Mouse (Mus musculus): ENCODE results near the gene Smlr1. TPM values are rescaled to one million over a fixed set of nuclear protein-coding genes. Genes with fewer than 3 reads are reported as not detected.
A peak's percentile ranks its signal among the peaks of the same experiment; 100 is the strongest.

Gene Smlr1
- polyA plus RNA-seq, 2 experiments: 0.24 TPM; not detected in 1

DNA sequence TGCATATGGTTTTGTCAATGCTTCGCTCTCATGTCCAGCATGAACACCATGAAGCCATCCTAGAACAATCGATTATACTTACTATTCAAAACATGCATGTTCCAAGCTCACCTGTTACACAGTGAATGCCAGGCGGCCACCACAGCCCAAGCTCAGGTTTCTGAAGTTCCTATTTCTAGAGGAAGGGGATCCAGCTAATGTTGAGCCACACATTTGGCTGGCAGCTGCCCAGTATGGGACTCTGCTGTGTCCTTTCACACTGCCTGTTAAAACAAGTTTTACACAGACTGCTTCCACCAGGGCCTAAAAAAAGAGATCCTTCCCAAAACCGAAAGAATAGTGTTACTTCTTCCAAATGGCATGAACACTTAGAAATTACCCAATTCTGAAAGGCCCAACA lies 9.4 kb downstream of the Smlr1 start:
- H3K27ac ChIP-seq (replicated peaks; ENCODE audit: low read depth, low read length): no peak overlapping the region
- ATAC-seq (ENCODE audit: low FRiP score, low read depth): peak; percentile 54; the same call in 1 of the 2 replicates
- DNase-seq (ENCODE audit: low spot score): peak; percentile 23
- 87% methylated on average over 4 of the region's 4 CpGs for WGBS
- H3K4me1 ChIP-seq (ENCODE audit: control insufficient read depth, insufficient read depth, low read length): no peaks in the 10 kb centered on the region
- H3K36me3 ChIP-seq (ENCODE audit: control insufficient read depth, insufficient read depth, low read length): peaks cover 21% of the 10 kb centered on the region
- no peak overlapping the region for H3K9ac ChIP-seq (ENCODE audit: low read depth, low read length, severe bottlenecking)
- no peak for TF ChIP-seq POLR2A (IDR thresholded peaks at IDR 0.05; ENCODE audit: borderline replicate concordance, extremely low read depth, insufficient read depth, insufficient read length)
- no peak overlapping the region for H3K4me2 ChIP-seq (replicated peaks; ENCODE audit: low read depth, low read length, severe bottlenecking)
- no peaks in the 10 kb centered on the region for H3K27me3 ChIP-seq (ENCODE audit: control insufficient read depth, insufficient read depth, low read length)
- no peaks in the 10 kb centered on the region for H3K9me3 ChIP-seq (ENCODE audit: control insufficient read depth, low read length)
- H3K4me3 ChIP-seq (replicated peaks; ENCODE audit: low read length): no peak overlapping the region

DNA sequence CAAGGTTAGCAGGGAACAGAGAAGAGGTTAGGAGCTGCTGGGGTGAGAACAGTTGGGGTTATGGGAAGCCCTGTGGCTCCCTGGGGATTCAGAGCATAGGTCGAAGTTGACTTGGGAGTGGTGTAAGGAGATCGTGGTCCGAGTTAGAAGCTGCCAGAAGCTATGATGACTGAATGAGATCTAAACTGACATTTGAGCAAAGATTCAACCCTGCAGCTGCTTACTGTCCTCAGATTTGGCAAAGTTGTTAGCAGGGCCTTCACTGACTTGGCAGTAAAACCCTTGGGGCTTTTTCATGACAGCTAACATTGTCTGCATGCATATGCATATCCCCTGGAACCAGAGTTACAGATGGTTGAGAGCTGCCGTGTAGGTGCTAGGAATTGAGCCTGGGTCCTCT lies 9.9 kb downstream of the Smlr1 start:
- Histone ChIP-seq H3K9me3 (ENCODE audit: control insufficient read depth, low read length) (no peaks in the 10 kb centered on the region), H3K4me1 (ENCODE audit: control insufficient read depth, insufficient read depth, low read length) (no peaks in the 10 kb centered on the region), H3K36me3 (ENCODE audit: control insufficient read depth, insufficient read depth, low read length) (peaks cover 23% of the 10 kb centered on the region), H3K27ac (replicated peaks; ENCODE audit: low read depth, low read length) (no peak overlapping the region), H3K9ac (ENCODE audit: low read depth, low read length, severe bottlenecking) (no peak overlapping the region), H3K4me2 (replicated peaks; ENCODE audit: low read depth, low read length, severe bottlenecking) (no peak overlapping the region), H3K4me3 (replicated peaks; ENCODE audit: low read length) (no peak overlapping the region), H3K27me3 (ENCODE audit: control insufficient read depth, insufficient read depth, low read length) (no peaks in the 10 kb centered on the region)
- no peak for ATAC-seq (ENCODE audit: low FRiP score, low read depth)
- no peak for DNase-seq (ENCODE audit: low spot score)
- 67% methylated on average over 4 of the region's 4 CpGs for WGBS
- TF ChIP-seq POLR2A (IDR thresholded peaks at IDR 0.05; ENCODE audit: borderline replicate concordance, extremely low read depth, insufficient read depth, insufficient read length): no peak

DNA sequence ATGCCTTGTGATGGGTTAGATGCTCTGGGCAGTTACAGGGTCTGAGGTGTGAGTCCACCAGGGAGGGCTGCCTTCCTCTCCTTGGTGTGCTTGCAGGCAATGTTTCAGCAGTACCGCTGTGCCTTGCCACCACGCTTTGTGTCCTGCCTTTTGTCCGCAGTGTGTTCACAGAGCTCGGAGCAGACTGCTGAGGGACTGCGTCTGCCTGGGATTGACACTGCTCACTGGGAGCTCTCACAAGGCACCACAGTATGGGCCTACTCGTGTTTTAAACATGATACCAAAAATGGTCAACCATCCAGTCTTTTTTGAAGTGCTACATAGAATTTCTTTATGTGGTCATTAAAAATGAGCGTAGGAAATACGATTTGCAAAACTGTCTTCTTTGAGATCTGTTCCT lies 12.3 kb downstream of the Smlr1 start:
- WGBS: 92% methylated on average over 8 of the region's 8 CpGs
- no peak overlapping the region for H3K4me3 ChIP-seq (replicated peaks; ENCODE audit: low read length)
- H3K4me1 ChIP-seq (ENCODE audit: control insufficient read depth, insufficient read depth, low read length): no peaks in the 10 kb centered on the region
- ATAC-seq (ENCODE audit: low FRiP score, low read depth) (no peak), DNase-seq (ENCODE audit: low spot score) (no peak)
- no peak overlapping the region for H3K9ac ChIP-seq (ENCODE audit: low read depth, low read length, severe bottlenecking)
- peaks cover 23% of the 10 kb centered on the region for H3K36me3 ChIP-seq (ENCODE audit: control insufficient read depth, insufficient read depth, low read length)
- no peak overlapping the region for H3K27ac ChIP-seq (replicated peaks; ENCODE audit: low read depth, low read length)
- TF ChIP-seq POLR2A (IDR thresholded peaks at IDR 0.05; ENCODE audit: borderline replicate concordance, extremely low read depth, insufficient read depth, insufficient read length): no peak
- no peaks in the 10 kb centered on the region for H3K9me3 ChIP-seq (ENCODE audit: control insufficient read depth, low read length)
- H3K4me2 ChIP-seq (replicated peaks; ENCODE audit: low read depth, low read length, severe bottlenecking): no peak overlapping the region
- H3K27me3 ChIP-seq (ENCODE audit: control insufficient read depth, insufficient read depth, low read length): no peaks in the 10 kb centered on the region

DNA sequence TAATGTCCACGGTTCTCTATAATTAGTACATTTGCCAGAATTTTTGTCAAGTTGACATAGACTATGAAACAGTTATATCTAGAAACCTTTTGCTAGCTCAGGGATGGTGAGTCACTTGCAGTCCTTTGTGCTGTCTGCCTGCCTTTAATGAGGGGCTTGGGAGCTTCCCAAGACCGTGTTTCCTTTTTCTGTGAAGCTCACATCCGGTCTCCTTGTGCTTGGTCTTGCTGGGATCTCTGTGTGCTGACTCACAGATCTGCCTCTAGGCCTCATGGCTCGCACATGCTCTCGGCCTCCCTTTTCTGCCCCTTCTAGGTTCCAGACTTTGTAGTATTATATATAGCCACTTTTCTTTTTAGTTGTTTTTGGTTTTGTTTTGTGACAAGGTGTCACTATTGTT lies 15.6 kb downstream of the Smlr1 start:
- no peaks in the 10 kb centered on the region for H3K4me1 ChIP-seq (ENCODE audit: control insufficient read depth, insufficient read depth, low read length)
- no peak overlapping the region for H3K9ac ChIP-seq (ENCODE audit: low read depth, low read length, severe bottlenecking)
- no peak overlapping the region for H3K4me2 ChIP-seq (replicated peaks; ENCODE audit: low read depth, low read length, severe bottlenecking)
- ATAC-seq (ENCODE audit: low FRiP score, low read depth) (no peak), DNase-seq (ENCODE audit: low spot score) (no peak)
- H3K27me3 ChIP-seq (ENCODE audit: control insufficient read depth, insufficient read depth, low read length): no peaks in the 10 kb centered on the region
- no peak overlapping the region for H3K4me3 ChIP-seq (replicated peaks; ENCODE audit: low read length)
- H3K9me3 ChIP-seq (ENCODE audit: control insufficient read depth, low read length): no peaks in the 10 kb centered on the region
- peaks cover 34% of the 10 kb centered on the region for H3K36me3 ChIP-seq (ENCODE audit: control insufficient read depth, insufficient read depth, low read length)
- no peak overlapping the region for H3K27ac ChIP-seq (replicated peaks; ENCODE audit: low read depth, low read length)
- 85% methylated on average over 5 of the region's 5 CpGs for WGBS
- no peak for TF ChIP-seq POLR2A (IDR thresholded peaks at IDR 0.05; ENCODE audit: borderline replicate concordance, extremely low read depth, insufficient read depth, insufficient read length)

DNA sequence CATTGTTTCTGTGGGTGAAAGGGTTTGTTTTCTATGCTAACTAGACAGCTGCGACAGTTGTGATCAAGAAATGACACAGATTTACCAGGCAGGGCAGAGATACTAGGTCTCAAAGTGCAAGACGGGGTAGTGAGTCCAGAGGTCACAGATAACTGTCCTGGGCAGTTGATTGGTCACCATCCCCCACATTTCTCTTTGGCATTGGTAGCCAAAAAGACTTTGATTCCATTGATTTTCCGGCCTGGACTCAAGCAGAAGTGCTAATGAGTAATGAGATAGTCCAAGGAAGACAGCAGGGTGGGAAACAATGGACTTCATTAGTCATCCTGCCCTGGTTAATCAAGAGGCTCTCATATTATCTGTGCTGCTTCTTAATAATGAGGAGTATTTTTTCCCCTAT lies 16.1 kb downstream of the Smlr1 start:
- Histone ChIP-seq H3K36me3 (ENCODE audit: control insufficient read depth, insufficient read depth, low read length) (peaks cover 39% of the 10 kb centered on the region), H3K4me3 (replicated peaks; ENCODE audit: low read length) (no peak overlapping the region), H3K4me2 (replicated peaks; ENCODE audit: low read depth, low read length, severe bottlenecking) (no peak overlapping the region), H3K4me1 (ENCODE audit: control insufficient read depth, insufficient read depth, low read length) (no peaks in the 10 kb centered on the region), H3K9me3 (ENCODE audit: control insufficient read depth, low read length) (no peaks in the 10 kb centered on the region), H3K9ac (ENCODE audit: low read depth, low read length, severe bottlenecking) (no peak overlapping the region), H3K27ac (replicated peaks; ENCODE audit: low read depth, low read length) (no peak overlapping the region), H3K27me3 (ENCODE audit: control insufficient read depth, insufficient read depth, low read length) (no peaks in the 10 kb centered on the region)
- WGBS: 92% methylated on average over 3 of the region's 3 CpGs
- no peak for TF ChIP-seq POLR2A (IDR thresholded peaks at IDR 0.05; ENCODE audit: borderline replicate concordance, extremely low read depth, insufficient read depth, insufficient read length)
- no peak for DNase-seq (ENCODE audit: low spot score)
- no peak for ATAC-seq (ENCODE audit: low FRiP score, low read depth)

DNA sequence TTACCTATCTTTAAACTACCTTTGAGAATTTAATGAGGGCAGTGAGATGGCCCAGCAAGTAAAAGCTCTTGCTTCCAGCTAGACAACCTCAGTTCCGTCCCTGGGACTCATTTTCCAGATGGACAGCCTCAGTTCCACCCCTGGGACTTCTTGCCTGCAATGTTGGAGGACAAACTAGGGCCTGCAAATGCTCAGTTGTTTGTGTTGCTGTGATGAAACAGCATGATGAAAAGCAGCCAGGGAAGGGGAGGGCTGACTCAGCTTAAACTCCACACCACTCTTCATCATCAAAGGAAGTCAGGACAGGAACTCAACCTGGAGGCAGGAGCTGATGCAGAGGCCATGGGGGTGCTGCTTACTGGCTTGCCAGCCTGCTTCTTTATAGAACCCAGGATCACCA lies 22.2 kb downstream of the Smlr1 start:
- H3K27me3 ChIP-seq (ENCODE audit: control insufficient read depth, insufficient read depth, low read length): no peaks in the 10 kb centered on the region
- no peaks in the 10 kb centered on the region for H3K9me3 ChIP-seq (ENCODE audit: control insufficient read depth, low read length)
- H3K4me3 ChIP-seq (replicated peaks; ENCODE audit: low read length): no peak overlapping the region
- H3K27ac ChIP-seq (replicated peaks; ENCODE audit: low read depth, low read length): no peak overlapping the region
- no peak for DNase-seq (ENCODE audit: low spot score)
- no peak overlapping the region for H3K9ac ChIP-seq (ENCODE audit: low read depth, low read length, severe bottlenecking)
- H3K36me3 ChIP-seq (ENCODE audit: control insufficient read depth, insufficient read depth, low read length): peaks cover 39% of the 10 kb centered on the region
- no peaks in the 10 kb centered on the region for H3K4me1 ChIP-seq (ENCODE audit: control insufficient read depth, insufficient read depth, low read length)
- no peak for TF ChIP-seq POLR2A (IDR thresholded peaks at IDR 0.05; ENCODE audit: borderline replicate concordance, extremely low read depth, insufficient read depth, insufficient read length)
- WGBS: 49% methylated on average over 1 of the region's 1 CpGs
- no peak overlapping the region for H3K4me2 ChIP-seq (replicated peaks; ENCODE audit: low read depth, low read length, severe bottlenecking)
- ATAC-seq (ENCODE audit: low FRiP score, low read depth): no peak

Measured in limb, embryonic 14.5 days (tissue).